Mouse (Mus musculus) olfactory bulb, adult 2 months (tissue): Measurements from ENCODE around the gene Cenpv. TPM values are rescaled to one million over a fixed set of nuclear protein-coding genes. Genes with fewer than 3 reads are reported as not detected.
A peak's percentile ranks its signal among the peaks of the same experiment; 100 is the strongest.

ENCODE experiments used
- H3K27ac ChIP-seq: fragments of 200-500 bp; 2 replicates; pipeline ENCODE4 v1.5.1; 2012; ENCODE audit warnings: low read depth, low read length; ENCODE audit not compliant: insufficient read depth
- H3K4me1 ChIP-seq: fragments of 200-500 bp; 2 replicates; pipeline ENCODE4 v1.6.1; 2012; ENCODE audit warnings: low read length; ENCODE audit not compliant: control insufficient read depth, insufficient read depth
- H3K4me3 ChIP-seq: fragments of 200-500 bp; 2 replicates; pipeline ENCODE4 v1.5.1; 2012; ENCODE audit warnings: mild to moderate bottlenecking, low read depth, low read length, moderate library complexity; ENCODE audit not compliant: insufficient read depth
- CTCF ChIP-seq: fragments of 200-500 bp; IDR thresholded peaks from 2 replicates; pipeline ENCODE4 v1.5.1; 2012; ENCODE audit warnings: low read depth, mild to moderate bottlenecking, low read length, moderate library complexity; ENCODE audit not compliant: insufficient read depth
- POLR2A ChIP-seq: fragments of 200-500 bp; IDR thresholded peaks from 2 replicates; pipeline ENCODE4 v1.6.1; 2012; ENCODE audit warnings: mild to moderate bottlenecking, low read depth, low read length, moderate library complexity; ENCODE audit not compliant: insufficient read depth
- WGBS: fragments of 180-500 bp; shearing (Covaris S2); methylation state at CpG from one replicate; pipeline ENCODE4 v1.1.7; 2018; 5-methylcytosine and 5-hydroxymethylcytosine counted together
- polyA plus RNA-seq: library from polyadenylated mRNA; stranded (reverse); fragments of >200 nt; gene quantifications from 2 replicates; pipeline ENCODE4 v1.2.4, GENCODE M21; 2012; ENCODE audit warnings: low replicate concordance; ENCODE audit not compliant: missing spikeins, insufficient read depth, insufficient read length

Cenpv gene
- polyA plus RNA-seq, 1 experiment = not detected

GRCm38 (mm10) chr11:62549782-62550181 is 10.7 kb upstream of the Cenpv start:
- no peak for TF ChIP-seq POLR2A
- H3K27ac ChIP-seq = no peak overlapping the region
- no peaks in the 10 kb centered on the region; the same call in 1 of the 2 replicates for H3K4me1 ChIP-seq
- whole genome bisulfite sequencing = 2% methylated on average over 5 of the region's 5 CpGs
- H3K4me3 ChIP-seq = no peak overlapping the region

GRCm38 (mm10) chr11:62543991-62544390 is 4.9 kb upstream of the Cenpv start:
- WGBS = 87% methylated on average over 3 of the region's 3 CpGs
- no peak overlapping the region for H3K27ac ChIP-seq
- TF ChIP-seq POLR2A (no peak), CTCF (no peak)
- peaks cover 2% of the 10 kb centered on the region; the same call in 1 of the 2 replicates for H3K4me1 ChIP-seq
- H3K4me3 ChIP-seq = no peak overlapping the region

- peaks cover 7% of the 10 kb centered on the region for H3K4me1 ChIP-seq
- 90% methylated on average over 8 of the region's 8 CpGs for WGBS
- no peak overlapping the region for H3K27ac ChIP-seq
These were observed 2.5 kb upstream of the Cenpv start for GRCm38 (mm10) chr11:62541581-62541980.

GRCm38 (mm10) chr11:62540969-62541368 is 1.9 kb upstream of the Cenpv start:
- WGBS = 48% methylated on average over 2 of the region's 2 CpGs
- no peak for TF ChIP-seq POLR2A
- no peak for TF ChIP-seq CTCF
- Histone ChIP-seq H3K4me1 (peaks cover 7% of the 10 kb centered on the region), H3K4me3 (no peak overlapping the region), H3K27ac (no peak overlapping the region)

More at GRCm38 (mm10) chr11:62541581-62541980, 2.5 kb upstream of the Cenpv start:
- TF ChIP-seq CTCF (no peak), POLR2A (no peak)
- H3K4me3 ChIP-seq = no peak overlapping the region

- TF ChIP-seq POLR2A (no peak), CTCF (no peak)
- no peak overlapping the region for H3K27ac ChIP-seq
- H3K4me1 ChIP-seq = peaks cover 7% of the 10 kb centered on the region
- H3K4me3 ChIP-seq = no peak overlapping the region
- 89% methylated on average over 7 of the region's 7 CpGs for WGBS
These were observed 1.1 kb upstream of the Cenpv start for GRCm38 (mm10) chr11:62540167-62540566.

- Histone ChIP-seq H3K4me3 (peak overlapping the region; percentile 74), H3K27ac (0 out of 2 replicates have a peak overlapping the region, but pooled peaks have one; percentile 17), H3K4me1 (peaks cover 7% of the 10 kb centered on the region)
- under 1% methylated on average over 70 of the region's 73 CpGs for WGBS
- TF ChIP-seq CTCF (no peak), POLR2A (no peak)
These were observed 556 bp downstream of the Cenpv start for GRCm38 (mm10) chr11:62538321-62539088.

- no peak overlapping the region for H3K27ac ChIP-seq
- 17% methylated on average over 7 of the region's 7 CpGs for WGBS
- TF ChIP-seq POLR2A = no peak
- TF ChIP-seq CTCF = no peak
- peaks cover 7% of the 10 kb centered on the region for H3K4me1 ChIP-seq
- H3K4me3 ChIP-seq = peak overlapping the region; percentile 35
These were observed 1.5 kb downstream of the Cenpv start for GRCm38 (mm10) chr11:62537590-62537989.

- Histone ChIP-seq H3K27ac (no peak overlapping the region), H3K4me1 (peaks cover 7% of the 10 kb centered on the region), H3K4me3 (no peak overlapping the region)
- TF ChIP-seq CTCF (no peak), POLR2A (no peak)
- 63% methylated on average over 8 of the region's 8 CpGs for WGBS
These were observed 2.0 kb downstream of the Cenpv start for GRCm38 (mm10) chr11:62537089-62537488.

- Histone ChIP-seq H3K27ac (no peak overlapping the region), H3K4me1 (peaks cover 4% of the 10 kb centered on the region; the same call in 1 of the 2 replicates), H3K4me3 (no peak overlapping the region)
- 74% methylated on average over 2 of the region's 2 CpGs for WGBS
- no peak for TF ChIP-seq POLR2A
- TF ChIP-seq CTCF = no peak
These were observed 16.8 kb downstream of the Cenpv start for GRCm38 (mm10) chr11:62522283-62522682.
